Mouse (Mus musculus): ENCODE results near the gene Ifnar1. TPM values are rescaled to one million over a fixed set of nuclear protein-coding genes. Genes with fewer than 3 reads are reported as not detected.

The Ifnar1 gene
- total RNA-seq, 2 experiments from 2014 or later, result 48.8 to 55.6 TPM

Small RNA genes lying within 50 kb of the gene (microRNA-seq; reads per million reads assigned to microRNA genes)
- 0 reads per million in 2 experiments for gene Mir6367

Other genes starting within 250 kb of the Ifnar1 start
- 100 to 1,000 TPM; 160 to 181 TPM for gene Olig1, start 215.5 kb upstream of the Ifnar1 start, total RNA-seq (2021)
- gene Ifnar2, start 112.5 kb upstream of the Ifnar1 start, total RNA-seq (2021), result 10 to 100 TPM; 23.8 TPM
- not detected for gene Gm21970, start 93.5 kb upstream of the Ifnar1 start, total RNA-seq (2021)
- gene Il10rb, start 79.1 kb upstream of the Ifnar1 start, total RNA-seq (2021), result 10 to 100 TPM in 1 of 2 experiments, 1 to 10 TPM in 1; 9.7 to 11.2 TPM
- 10 to 100 TPM; 61.5 to 71.9 TPM for gene Ifngr2, start 61.8 kb downstream of the Ifnar1 start, total RNA-seq (2021)
- gene Tmem50b, start 112.6 kb downstream of the Ifnar1 start, total RNA-seq (2021), result 100 to 1,000 TPM; 105 to 120 TPM
- 10 to 100 TPM in 1 of 2 experiments, 1 to 10 TPM in 1; 8.2 to 10.3 TPM for gene Dnajc28, start 133.8 kb downstream of the Ifnar1 start, total RNA-seq (2021)
- gene Gart, start 161.7 kb downstream of the Ifnar1 start, total RNA-seq (2021), result 10 to 100 TPM; 46.6 to 47.7 TPM
- 100 to 1,000 TPM; 212 to 264 TPM for gene Son, start 162.3 kb downstream of the Ifnar1 start, total RNA-seq (2021)
- 10 to 100 TPM; 19.4 to 23.5 TPM for gene Donson, start 203.5 kb downstream of the Ifnar1 start, total RNA-seq (2021)
- 100 to 1,000 TPM in 1 of 2 experiments, 10 to 100 TPM in 1; 87.4 to 109 TPM for gene Cryzl1, start 243.7 kb downstream of the Ifnar1 start, total RNA-seq (2021)
- 100 to 1,000 TPM; 137 to 156 TPM for gene Itsn1, start 244.0 kb downstream of the Ifnar1 start, total RNA-seq (2021)

Data from layer of hippocampus, postnatal 25 days (tissue).